Mouse (Mus musculus) small intestine, adult 2 months (tissue): ENCODE measurements around the gene Tomm6.

Source experiments
- CTCF ChIP-seq: fragments of 200-500 bp; IDR thresholded peaks from 2 replicates; pipeline ENCODE4 v1.5.1; 2012; ENCODE audit warnings: low read depth, mild to moderate bottlenecking, control low read depth, inconsistent platforms, low read length, moderate library complexity, mixed read lengths; ENCODE audit not compliant: insufficient replicate concordance, insufficient read length; ENCODE audit errors: extremely low read depth
- POLR2A ChIP-seq: fragments of 200-500 bp; IDR thresholded peaks from 2 replicates; pipeline ENCODE4 v1.6.1; 2012; ENCODE audit warnings: low read depth, mild to moderate bottlenecking, control low read depth, inconsistent platforms, low read length, moderate library complexity

- TF ChIP-seq CTCF = peak; percentile 42; the same call in 1 of the 2 replicates
- TF ChIP-seq POLR2A = no peak
Measured at GRCm38 (mm10) chr17:47646683-47647082, 41.5 kb downstream of the Tomm6 start.
